Mouse (Mus musculus) lung, adult 2 months (tissue): ENCODE data around the gene Zfp385b.

ENCODE experiments used
- CTCF ChIP-seq: fragments of 200-500 bp; IDR thresholded peaks from 2 replicates; pipeline ENCODE4 v1.5.1; 2011; ENCODE audit warnings: mild to moderate bottlenecking, low read length, control low read depth; ENCODE audit not compliant: insufficient read depth
- POLR2A ChIP-seq: fragments of 200-500 bp; IDR thresholded peaks from 2 replicates; pipeline ENCODE4 v1.6.1; 2011; ENCODE audit warnings: low read depth, mild to moderate bottlenecking, control low read depth, low read length, borderline replicate concordance; ENCODE audit errors: extremely low read depth

DNA sequence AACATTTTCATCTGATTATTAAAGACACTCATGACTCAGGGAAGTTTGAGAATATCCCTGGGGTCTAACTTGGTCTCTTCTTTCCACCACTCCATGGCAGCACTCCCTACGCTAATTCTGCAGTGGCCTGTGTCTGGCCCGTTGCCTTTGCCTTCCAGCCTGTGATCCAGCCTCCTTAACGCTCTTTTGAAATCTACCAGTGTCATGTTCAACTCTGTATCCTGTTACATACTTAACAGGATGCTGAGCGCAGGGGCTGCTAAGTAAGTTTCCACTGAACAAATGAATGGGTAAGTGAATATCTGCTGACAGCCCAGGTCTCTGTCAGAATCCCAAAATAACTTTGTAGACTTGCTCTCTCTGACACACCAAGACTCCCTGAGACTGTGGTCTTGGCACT, 210.8 kb downstream of the Zfp385b start:
- TF ChIP-seq CTCF = no peak
- TF ChIP-seq POLR2A = no peak
